Mouse (Mus musculus): ENCODE measurements at regions not wholly inside any gene's neighbourhood (a gene's known extent, or its start where the extent isn't known, plus 50 kb on each side); places are given as distances from the start of the nearest gene placed in this dataset.

GRCm38 (mm10) chr14:75396511-75397026 lies 59.2 kb upstream of the Siah3 start:
- no peak for DNase-seq (ENCODE audit: low spot score)

GRCm38 (mm10) chr14:75399678-75400077 lies 56.1 kb upstream of the Siah3 start:
- no peak for DNase-seq (ENCODE audit: low spot score)

GRCm38 (mm10) chr14:75402483-75403103 lies 53.2 kb upstream of the Siah3 start:
- peak; percentile 10 for DNase-seq (ENCODE audit: low spot score)

Data from ovary, postnatal 10 days (tissue).